In genomic region chr14:24004471-24005271, GRCm38 (mm10) we compare ENCODE assay signal across 8 mouse cellular contexts. TPM values are rescaled to one million over a fixed set of nuclear protein-coding genes. Genes with fewer than 3 reads are reported as not detected.
DNase-seq lines count a peak whose midpoint lies in the region; ATAC-seq lines count a peak whose summit lies in the region.

No protein-coding gene starts in this region.

- intact Hi-C loops in heart, postnatal 25 days (cut with DNase I): no loop called here

- peak overlapping the region; percentile 99 for H3K4me2 ChIP-seq in limb, embryonic 12.5 days
- H3K4me2 ChIP-seq in neural tube, embryonic 14.5 days (ENCODE audit: low read depth, low read length): peak overlapping the region; percentile 58

- no peaks in the 10 kb centered on the region for H3K36me3 ChIP-seq in heart, embryonic 10.5 days
- no peaks in the 10 kb centered on the region for H3K36me3 ChIP-seq in limb, embryonic 12.5 days
- H3K36me3 ChIP-seq in neural tube, embryonic 14.5 days (ENCODE audit: control insufficient read depth, insufficient read depth, low read length): no peaks in the 10 kb centered on the region

- H3K9ac ChIP-seq in limb, embryonic 12.5 days (replicated peaks): peak overlapping the region; percentile 63
- H3K9ac ChIP-seq in neural tube, embryonic 14.5 days (replicated peaks; ENCODE audit: low read depth, low read length): peak overlapping the region; percentile 94

- H3K27ac ChIP-seq in heart, embryonic 10.5 days: peak overlapping the region; percentile 47; the same call in 1 of the 2 replicates
- H3K27ac ChIP-seq in limb, embryonic 12.5 days: peak overlapping the region; percentile 50
- peak overlapping the region; percentile 94 for H3K27ac ChIP-seq in neural tube, embryonic 14.5 days (ENCODE audit: low read depth, low read length)

- WGBS in heart, embryonic 10.5 days: under 1% methylated on average over 80 of the region's 82 CpGs
- under 1% methylated on average over 75 of the region's 82 CpGs for WGBS in limb, embryonic 12.5 days
- WGBS in neural tube, embryonic 14.5 days: under 1% methylated on average over 50 of the region's 82 CpGs

- H3K4me3 ChIP-seq in heart, embryonic 10.5 days: peak overlapping the region; percentile 83
- H3K4me3 ChIP-seq in limb, embryonic 12.5 days (replicated peaks): peak overlapping the region; percentile 77
- peak overlapping the region; percentile 83 for H3K4me3 ChIP-seq in neural tube, embryonic 14.5 days (ENCODE audit: low read depth, low read length)

- peaks cover 86% of the 10 kb centered on the region for H3K27me3 ChIP-seq in heart, embryonic 10.5 days (ENCODE audit: insufficient read depth, poor library complexity, severe bottlenecking)
- peaks cover 82% of the 10 kb centered on the region for H3K27me3 ChIP-seq in limb, embryonic 12.5 days
- no peaks in the 10 kb centered on the region for H3K27me3 ChIP-seq in neural tube, embryonic 14.5 days (ENCODE audit: control insufficient read depth, insufficient read depth, low read length)

- peaks cover 18% of the 10 kb centered on the region for H3K4me1 ChIP-seq in heart, embryonic 10.5 days
- peaks cover 14% of the 10 kb centered on the region for H3K4me1 ChIP-seq in limb, embryonic 12.5 days (replicated peaks)
- peaks cover 19% of the 10 kb centered on the region; the same call in 1 of the 2 replicates for H3K4me1 ChIP-seq in neural tube, embryonic 14.5 days (ENCODE audit: control insufficient read depth, insufficient read depth, low read length)

- ATAC-seq in limb, embryonic 12.5 days (ENCODE audit: insufficient number of reproducible peaks, insufficient read depth, low FRiP score, low TSS enrichment, low read depth): peak; percentile 61; the same call in 1 of the 2 replicates
- peak; percentile 81 for ATAC-seq in neural tube, embryonic 14.5 days (ENCODE audit: low read depth)

- no peak for DNase-seq in heart, embryonic 10.5 days (ENCODE audit: low spot score)
- DNase-seq in heart, postnatal 25 days (ENCODE audit: low spot score): no peak
- peak; percentile 18 to 25 for DNase-seq in cerebellum, postnatal 36 days
- peak; percentile 44 for DNase-seq in gastrocnemius, adult 18-20 months (ENCODE audit: low spot score)
- peak; percentile 15 for DNase-seq in kidney, adult 11 months
- peak; percentile 5 for DNase-seq in yolk sac, embryonic 10.5 days (ENCODE audit: low spot score)

- no peaks in the 10 kb centered on the region for H3K9me3 ChIP-seq in heart, embryonic 10.5 days
- H3K9me3 ChIP-seq in limb, embryonic 12.5 days: no peaks in the 10 kb centered on the region
- H3K9me3 ChIP-seq in neural tube, embryonic 14.5 days (ENCODE audit: control insufficient read depth, low read length): no peaks in the 10 kb centered on the region

RNA-seq across cellular contexts. Expression of gene Kcnma1, which starts 9.6 kb away (rescaled TPM):
- polyA plus RNA-seq in heart, embryonic 10.5 days (2016; fragmentation: Nextera tagmentation; extraction: Ambion mirVana): 0.05 and 0.16 TPM in 2 replicates
- under 1 TPM; 0.45 to 0.81 TPM for total RNA-seq in heart, postnatal 25 days (2021)
- 10 to 100 TPM; 44.2 to 58.9 TPM for total RNA-seq in gastrocnemius, adult 18-20 months (2021)
- 2.3 and 3.6 TPM in 2 replicates for polyA plus RNA-seq in limb, embryonic 12.5 days (2016; fragmentation: Nextera tagmentation; extraction: Ambion mirVana)
- 23.3 and 28.9 TPM in 2 replicates for polyA plus RNA-seq in neural tube, embryonic 14.5 days (2014; fragmentation: Nextera tagmentation; extraction: Ambion mirVana)

Comparison
In these comparisons a context has a peak if more than half of its experiments do, and no peak if none do; other contexts are left out.
1. DNase-seq: peak in cerebellum, postnatal 36 days (2 of 2), gastrocnemius, adult 18-20 months (single experiment), kidney, adult 11 months (single experiment) and yolk sac, embryonic 10.5 days (single experiment); none in heart, embryonic 10.5 days (single experiment) and heart, postnatal 25 days (single experiment).
2. Peak in every context shown above with its lines, with median percentiles within 50 percentile points of each other: H3K27ac ChIP-seq and H3K4me3 ChIP-seq.